Mouse (Mus musculus) brain, embryonic 14.5 days (tissue): ENCODE results near the gene Tnfrsf11a.

Experiments
- CTCF ChIP-seq: fragments of 200-500 bp; IDR thresholded peaks from 2 replicates; pipeline ENCODE4 v1.5.1; 2012; ENCODE audit warnings: inconsistent platforms, mild to moderate bottlenecking, moderate library complexity, borderline replicate concordance; ENCODE audit not compliant: insufficient read depth, insufficient read length; ENCODE audit errors: extremely low read depth
- POLR2A ChIP-seq: fragments of 200-500 bp; IDR thresholded peaks from 2 replicates; pipeline ENCODE4 v1.6.1; 2012; ENCODE audit warnings: mild to moderate bottlenecking, inconsistent platforms, borderline replicate concordance; ENCODE audit not compliant: poor library complexity, insufficient read depth, insufficient read length, severe bottlenecking; ENCODE audit errors: extremely low read depth

- TF ChIP-seq CTCF (no peak), POLR2A (no peak)
Measured at GRCm38 (mm10) chr1:105795705-105796104, 15.2 kb downstream of the Tnfrsf11a start.
